Mouse (Mus musculus): ENCODE results near the gene Map3k5.

DNA sequence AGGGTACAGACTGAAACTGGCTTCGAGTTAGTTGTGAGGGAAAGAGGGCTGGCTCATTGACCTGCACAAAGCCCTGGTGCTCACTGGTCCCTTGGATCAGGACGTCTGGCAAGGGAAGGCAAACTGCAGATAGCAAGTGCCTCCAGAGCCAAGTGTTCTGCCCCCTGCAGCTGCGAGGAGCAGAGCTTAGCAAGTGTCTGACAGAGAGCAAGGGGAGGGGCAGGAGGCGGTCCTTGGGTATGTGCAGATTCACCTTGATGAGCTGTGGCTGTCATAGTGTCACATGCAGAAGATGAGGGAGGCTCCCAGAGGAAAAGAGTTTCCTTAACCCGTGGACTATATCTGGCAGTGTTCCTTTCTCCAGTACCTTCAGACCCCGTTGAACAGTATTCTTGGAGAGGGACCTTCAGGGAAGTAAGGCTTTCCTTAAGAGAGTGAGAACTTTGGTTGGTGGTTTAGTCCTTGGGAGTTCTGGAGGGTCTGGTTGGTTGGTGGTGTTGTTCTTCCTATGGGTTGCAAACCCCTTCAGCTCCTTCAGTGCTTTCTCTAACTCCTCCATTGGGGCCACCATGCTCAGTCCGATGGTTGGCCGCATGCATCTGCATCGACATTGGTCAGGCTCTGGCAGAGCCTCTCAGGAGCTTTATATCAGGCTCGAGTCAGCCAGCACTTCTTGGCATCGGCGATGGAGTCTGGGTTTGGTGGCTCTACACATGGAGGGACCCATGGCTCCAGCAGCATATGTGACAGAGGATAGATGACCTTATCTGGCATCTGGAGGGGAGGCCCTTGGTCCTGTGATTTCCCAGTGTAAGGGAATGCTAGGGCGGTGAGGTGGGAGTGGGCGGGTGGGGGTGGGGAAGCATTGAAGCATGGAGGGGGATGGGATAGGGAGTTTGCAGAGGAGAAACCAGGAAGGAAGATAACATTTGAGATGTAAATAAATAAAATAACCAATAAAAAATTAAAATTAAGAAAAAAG is 60.5 kb downstream of the Map3k5 start:
- TF ChIP-seq TAL1 (IDR thresholded peaks at IDR 0.05; ENCODE audit: low read length): no peak
- no peak for TF ChIP-seq GATA1 (IDR thresholded peaks at IDR 0.05; ENCODE audit: low read length)
